Mouse (Mus musculus): ENCODE measurements around the gene 1110051M20Rik. TPM values are rescaled to one million over a fixed set of nuclear protein-coding genes. Genes with fewer than 3 reads are reported as not detected.

Gene 1110051M20Rik
- polyA plus RNA-seq, 1 experiment from 2014 or later, result 161 TPM

DNA sequence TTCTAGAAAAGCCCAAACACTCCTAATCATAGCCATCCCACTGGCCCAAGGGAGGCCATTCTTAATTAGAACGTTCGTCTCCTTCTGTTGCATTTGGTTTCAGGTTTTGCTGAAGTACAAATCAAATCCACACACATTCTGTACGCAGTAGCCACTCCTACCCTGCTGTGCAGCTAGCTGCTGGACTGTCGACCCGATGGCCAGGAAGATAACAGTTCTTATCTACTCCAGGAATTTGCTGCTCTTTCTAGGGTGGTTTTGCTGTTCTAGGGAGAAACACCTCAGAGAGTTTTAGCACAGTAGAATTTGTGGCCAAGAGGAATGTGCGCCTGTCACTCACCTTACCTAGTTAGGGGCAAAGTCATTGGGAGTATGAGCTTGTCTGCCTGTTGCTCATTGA is 156.9 kb downstream of the 1110051M20Rik start:
- no peak overlapping the region for H3K27ac ChIP-seq (replicated peaks)
- H3K9ac ChIP-seq, result no peak overlapping the region
- H3K27me3 ChIP-seq, result no peaks in the 10 kb centered on the region
- no peak overlapping the region for H3K4me3 ChIP-seq
- H3K36me3 ChIP-seq, result 0 out of 2 replicates have a peak, but pooled peaks cover 4% of the 10 kb centered on the region
- ATAC-seq (ENCODE audit: low FRiP score, low read depth), result no peak
- H3K4me2 ChIP-seq, result no peak overlapping the region
- 82% methylated on average over 6 of the region's 6 CpGs for WGBS
- H3K4me1 ChIP-seq (replicated peaks), result peaks cover 21% of the 10 kb centered on the region
- no peaks in the 10 kb centered on the region for H3K9me3 ChIP-seq

DNA sequence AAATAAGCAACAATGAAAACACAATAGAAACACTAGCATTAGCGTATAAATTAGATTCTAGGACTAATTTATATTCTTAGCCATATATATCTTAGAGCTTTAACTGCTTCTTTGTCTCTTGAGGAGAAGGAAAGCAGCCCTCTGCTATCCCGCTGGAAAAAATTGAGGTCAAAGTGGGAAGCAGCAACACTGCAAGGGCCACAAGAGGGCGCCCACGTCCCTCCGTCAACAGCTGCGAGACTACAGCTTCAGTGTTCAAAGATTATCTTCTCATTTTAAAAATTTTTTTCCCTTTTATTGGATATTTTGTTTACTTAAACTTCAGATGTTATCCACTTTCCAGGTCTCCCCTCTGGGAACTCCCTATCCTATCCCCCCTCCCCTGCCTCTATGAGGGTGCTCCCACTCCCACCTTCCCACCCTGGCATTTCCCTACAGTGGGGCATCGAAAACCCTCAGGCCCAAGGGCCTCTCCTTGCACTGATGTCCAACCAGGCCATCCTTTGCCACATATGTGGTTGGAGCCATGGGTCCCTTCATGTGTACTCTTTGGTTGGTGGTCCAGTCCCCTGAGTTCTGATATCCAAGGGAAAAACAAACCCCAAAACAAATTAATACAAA is 158.5 kb downstream of the 1110051M20Rik start:
- Histone ChIP-seq H3K27me3 (no peaks in the 10 kb centered on the region), H3K4me2 (no peak overlapping the region), H3K9ac (no peak overlapping the region), H3K4me1 (replicated peaks) (peaks cover 16% of the 10 kb centered on the region), H3K4me3 (no peak overlapping the region), H3K36me3 (0 out of 2 replicates have a peak, but pooled peaks cover 4% of the 10 kb centered on the region), H3K27ac (replicated peaks) (no peak overlapping the region), H3K9me3 (no peaks in the 10 kb centered on the region)
- 13% methylated on average over 7 of the region's 7 CpGs for WGBS
- ATAC-seq (ENCODE audit: low FRiP score, low read depth), result peak; percentile 27; the same call in 1 of the 2 replicates

DNA sequence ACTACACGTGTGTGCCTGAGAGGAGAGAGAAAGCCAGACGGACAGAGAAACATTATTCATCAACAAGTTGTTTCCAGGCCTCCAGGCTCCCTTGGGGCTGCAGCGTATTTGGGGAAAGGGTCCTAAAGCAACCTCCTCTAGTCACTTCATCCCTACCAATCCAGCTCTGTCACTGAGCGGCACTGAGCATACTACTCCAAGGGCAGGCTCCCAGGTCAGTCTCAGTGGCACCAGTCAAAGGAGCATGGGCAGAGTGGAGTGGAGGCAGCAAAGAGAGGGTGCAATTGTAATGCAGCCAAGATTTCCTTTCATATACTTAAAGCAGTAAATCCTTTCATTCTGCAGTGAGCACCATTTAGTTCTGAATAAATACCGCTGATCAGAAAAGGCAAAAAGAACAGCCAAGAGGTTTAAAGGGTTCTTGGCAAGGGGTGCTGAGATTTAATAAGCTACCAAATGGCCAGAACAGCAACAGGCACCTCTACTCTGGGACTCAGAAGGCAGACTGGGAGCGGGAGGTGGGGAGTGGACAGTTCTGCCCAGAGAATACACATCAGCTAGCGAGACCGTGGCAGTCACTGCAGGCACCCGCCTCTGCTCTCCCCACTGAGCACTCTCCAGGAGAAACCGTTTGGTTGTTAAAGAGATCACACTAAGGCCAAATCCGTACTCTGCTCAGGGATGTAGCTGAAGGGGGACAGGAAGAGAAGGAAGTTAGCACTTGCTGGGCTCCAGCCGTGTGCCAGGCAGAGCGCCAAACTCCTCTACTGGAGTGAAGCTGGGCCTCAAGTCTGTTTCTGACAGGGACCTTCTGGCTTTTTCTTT is 159.9 kb downstream of the 1110051M20Rik start:
- peak; percentile 36; the same call in 1 of the 2 replicates for ATAC-seq (ENCODE audit: low FRiP score, low read depth)
- Histone ChIP-seq H3K36me3 (0 out of 2 replicates have a peak, but pooled peaks cover 4% of the 10 kb centered on the region), H3K27ac (replicated peaks) (peak overlapping the region; percentile 61), H3K4me1 (replicated peaks) (peaks cover 15% of the 10 kb centered on the region), H3K9ac (no peak overlapping the region), H3K27me3 (no peaks in the 10 kb centered on the region), H3K4me3 (no peak overlapping the region), H3K9me3 (no peaks in the 10 kb centered on the region), H3K4me2 (no peak overlapping the region)
- WGBS, result 51% methylated on average over 13 of the region's 13 CpGs

DNA sequence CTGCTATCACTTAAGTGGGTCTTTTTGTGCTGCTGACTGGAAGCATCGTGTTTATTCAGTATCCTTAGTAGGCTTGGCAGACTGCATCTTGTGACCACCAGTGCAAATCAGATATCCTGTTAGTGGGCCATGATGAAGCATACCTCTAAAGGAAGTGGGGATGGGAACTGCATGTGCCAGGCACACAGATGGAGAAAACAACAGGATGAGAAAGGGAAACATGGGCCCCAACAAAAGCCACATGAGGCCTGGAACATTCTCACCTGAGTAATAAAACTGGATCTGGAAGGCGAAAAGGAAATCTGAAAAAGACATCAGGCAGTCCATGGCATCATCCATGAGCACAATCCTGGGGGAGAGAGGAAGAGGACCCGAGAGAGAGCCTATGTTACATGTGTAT is 160.5 kb downstream of the 1110051M20Rik start:
- Histone ChIP-seq H3K4me1 (replicated peaks) (peaks cover 15% of the 10 kb centered on the region), H3K27ac (replicated peaks) (0 out of 2 replicates have a peak overlapping the region, but pooled peaks have one; percentile 61), H3K4me2 (no peak overlapping the region), H3K4me3 (no peak overlapping the region), H3K9me3 (no peaks in the 10 kb centered on the region), H3K9ac (no peak overlapping the region), H3K36me3 (0 out of 2 replicates have a peak, but pooled peaks cover 4% of the 10 kb centered on the region), H3K27me3 (no peaks in the 10 kb centered on the region)
- ATAC-seq (ENCODE audit: low FRiP score, low read depth), result no peak
- 75% methylated on average over 3 of the region's 3 CpGs for WGBS

DNA sequence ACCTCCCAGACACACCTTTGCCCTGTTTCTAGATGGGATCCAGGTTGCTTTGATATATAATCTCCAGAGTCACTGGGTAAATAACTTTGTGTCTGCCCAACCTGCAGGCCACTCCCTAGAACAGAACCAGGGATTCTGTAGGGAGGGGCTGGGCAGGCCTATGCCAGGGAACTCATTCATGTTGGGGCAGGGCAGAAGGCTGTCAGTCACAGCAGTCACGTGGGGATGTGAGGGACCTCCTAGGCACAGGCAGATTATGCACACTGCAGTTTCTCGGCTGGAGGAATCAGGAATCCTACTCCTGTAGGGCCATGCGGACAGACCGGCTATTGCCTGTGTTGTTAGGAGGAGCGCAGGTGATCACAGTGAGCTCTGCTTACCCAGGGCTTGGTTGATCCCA is 163.1 kb downstream of the 1110051M20Rik start:
- Histone ChIP-seq H3K9me3 (no peaks in the 10 kb centered on the region), H3K4me3 (no peak overlapping the region), H3K27ac (replicated peaks) (no peak overlapping the region), H3K9ac (no peak overlapping the region), H3K36me3 (peaks cover 19% of the 10 kb centered on the region), H3K27me3 (no peaks in the 10 kb centered on the region), H3K4me1 (replicated peaks) (peaks cover 15% of the 10 kb centered on the region), H3K4me2 (no peak overlapping the region)
- 52% methylated on average over 5 of the region's 5 CpGs for WGBS
- no peak for ATAC-seq (ENCODE audit: low FRiP score, low read depth)

DNA sequence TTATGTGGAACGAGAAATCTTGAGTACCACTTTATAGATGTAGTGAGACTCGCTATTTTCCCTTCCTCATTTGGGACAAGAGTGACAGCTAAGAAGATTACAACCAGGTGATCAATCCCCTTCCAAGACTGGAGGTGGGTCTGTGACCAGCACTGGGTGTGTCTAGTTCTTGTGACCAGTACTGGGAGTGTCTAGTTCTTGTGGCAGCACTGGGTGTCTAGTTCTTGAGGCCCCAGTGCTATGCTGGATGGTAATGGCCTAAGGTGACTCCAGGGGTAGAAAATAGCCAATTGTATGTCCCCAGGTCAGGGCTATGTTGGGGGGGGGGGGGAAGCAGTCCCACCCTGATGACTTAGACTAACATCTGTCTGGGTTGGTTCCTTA is 165.1 kb downstream of the 1110051M20Rik start:
- peaks cover 7% of the 10 kb centered on the region for H3K4me1 ChIP-seq (replicated peaks)
- peak; percentile 38; the same call in 1 of the 2 replicates for ATAC-seq (ENCODE audit: low FRiP score, low read depth)
- no peak overlapping the region for H3K4me3 ChIP-seq
- H3K4me2 ChIP-seq, result no peak overlapping the region
- 80% methylated on average over 2 of the region's 2 CpGs for WGBS
- no peak overlapping the region for H3K27ac ChIP-seq (replicated peaks)
- H3K9me3 ChIP-seq, result no peaks in the 10 kb centered on the region
- H3K27me3 ChIP-seq, result no peaks in the 10 kb centered on the region
- H3K36me3 ChIP-seq, result peaks cover 34% of the 10 kb centered on the region
- no peak overlapping the region for H3K9ac ChIP-seq

DNA sequence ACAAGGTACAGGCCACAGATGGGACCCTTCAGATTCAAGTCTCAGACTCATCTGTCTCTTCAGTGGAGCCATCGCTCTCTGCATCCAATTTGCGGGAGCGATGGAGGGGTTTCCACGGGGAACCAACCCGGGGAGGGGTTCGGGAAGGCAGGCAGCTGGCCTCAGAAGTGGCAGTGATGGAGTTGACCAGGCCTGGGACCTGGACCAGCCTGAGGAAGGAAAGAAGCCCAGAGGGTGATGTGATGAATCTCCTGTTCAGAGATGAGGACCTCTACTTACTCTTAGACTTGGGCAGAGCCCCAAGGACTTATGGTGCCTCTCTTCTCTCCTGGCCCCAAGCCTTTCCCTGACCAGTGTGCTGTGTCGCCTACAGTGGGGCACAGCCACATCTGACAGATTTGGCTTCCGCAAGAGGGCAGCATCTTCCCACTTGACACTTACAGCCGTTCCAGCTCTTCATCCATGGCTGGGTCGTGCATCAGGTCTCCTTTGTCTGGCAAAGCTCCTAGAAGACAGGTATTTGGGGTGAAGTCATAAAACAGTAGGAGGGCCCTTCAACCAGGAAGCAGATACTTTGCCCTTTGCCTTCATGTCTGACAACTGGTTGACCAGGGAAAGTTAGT is 165.6 kb downstream of the 1110051M20Rik start:
- Histone ChIP-seq H3K9ac (no peak overlapping the region), H3K9me3 (no peaks in the 10 kb centered on the region), H3K27ac (replicated peaks) (peak overlapping the region; percentile 20; the same call in 1 of the 2 replicates), H3K4me3 (no peak overlapping the region), H3K27me3 (no peaks in the 10 kb centered on the region), H3K4me2 (no peak overlapping the region), H3K36me3 (peaks cover 39% of the 10 kb centered on the region), H3K4me1 (replicated peaks) (peaks cover 2% of the 10 kb centered on the region)
- WGBS, result 39% methylated on average over 10 of the region's 10 CpGs
- ATAC-seq (ENCODE audit: low FRiP score, low read depth), result peak; percentile 80

DNA sequence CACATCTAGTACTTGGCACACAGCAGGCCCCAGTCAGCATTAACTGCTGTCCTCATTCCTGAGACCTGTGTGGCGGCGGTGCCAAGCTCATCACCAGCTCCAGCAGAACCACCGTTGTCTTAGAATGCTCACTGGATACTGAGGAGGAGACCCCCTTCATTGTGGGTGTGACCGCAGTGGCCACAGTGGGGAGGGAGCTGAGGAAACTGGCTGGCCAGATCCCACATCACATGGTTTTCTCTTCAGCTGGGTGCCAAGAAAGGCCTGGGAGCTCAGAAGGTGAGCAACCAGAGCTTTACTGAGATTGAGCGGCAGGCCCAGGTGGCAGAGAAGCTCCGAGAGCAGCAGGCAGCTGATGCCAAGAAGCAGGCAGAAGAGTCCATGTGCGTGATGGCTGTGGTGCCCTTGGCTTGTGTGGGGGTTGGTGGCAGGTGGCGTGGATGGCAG is 174.8 kb downstream of the 1110051M20Rik start:
- no peak overlapping the region for H3K9ac ChIP-seq
- ATAC-seq (ENCODE audit: low FRiP score, low read depth), result no peak
- no peaks in the 10 kb centered on the region for H3K9me3 ChIP-seq
- peaks cover 12% of the 10 kb centered on the region for H3K4me1 ChIP-seq (replicated peaks)
- no peak overlapping the region for H3K4me3 ChIP-seq
- peaks cover 64% of the 10 kb centered on the region for H3K36me3 ChIP-seq
- WGBS, result 93% methylated on average over 8 of the region's 8 CpGs
- no peaks in the 10 kb centered on the region for H3K27me3 ChIP-seq
- no peak overlapping the region for H3K27ac ChIP-seq (replicated peaks)
- H3K4me2 ChIP-seq, result no peak overlapping the region

DNA sequence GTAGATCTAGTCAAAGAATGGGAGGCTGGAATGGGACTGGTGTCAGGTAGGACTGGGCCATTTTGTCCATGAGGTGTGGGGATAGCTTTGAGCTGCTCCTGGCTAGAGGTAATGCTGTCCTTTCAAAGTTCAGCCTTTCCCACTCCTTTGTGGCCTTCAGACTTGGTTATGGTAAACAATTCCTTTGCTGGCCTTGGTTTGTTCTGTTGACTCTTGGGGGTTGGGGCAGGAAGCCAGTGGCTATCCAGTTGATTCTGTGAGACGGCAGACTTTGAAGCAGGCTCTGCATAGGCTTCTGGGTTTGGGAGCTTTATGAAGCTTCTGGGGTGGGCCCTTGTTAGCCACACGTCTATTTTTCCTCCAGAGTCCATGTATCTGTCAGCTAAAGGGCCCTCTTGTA is 175.8 kb downstream of the 1110051M20Rik start:
- Histone ChIP-seq H3K36me3 (peaks cover 55% of the 10 kb centered on the region), H3K9me3 (no peaks in the 10 kb centered on the region), H3K4me1 (replicated peaks) (peaks cover 19% of the 10 kb centered on the region), H3K9ac (no peak overlapping the region), H3K4me3 (no peak overlapping the region), H3K27ac (replicated peaks) (no peak overlapping the region), H3K27me3 (no peaks in the 10 kb centered on the region), H3K4me2 (no peak overlapping the region)
- no peak for ATAC-seq (ENCODE audit: low FRiP score, low read depth)
- WGBS, result 82% methylated on average over 2 of the region's 2 CpGs

DNA sequence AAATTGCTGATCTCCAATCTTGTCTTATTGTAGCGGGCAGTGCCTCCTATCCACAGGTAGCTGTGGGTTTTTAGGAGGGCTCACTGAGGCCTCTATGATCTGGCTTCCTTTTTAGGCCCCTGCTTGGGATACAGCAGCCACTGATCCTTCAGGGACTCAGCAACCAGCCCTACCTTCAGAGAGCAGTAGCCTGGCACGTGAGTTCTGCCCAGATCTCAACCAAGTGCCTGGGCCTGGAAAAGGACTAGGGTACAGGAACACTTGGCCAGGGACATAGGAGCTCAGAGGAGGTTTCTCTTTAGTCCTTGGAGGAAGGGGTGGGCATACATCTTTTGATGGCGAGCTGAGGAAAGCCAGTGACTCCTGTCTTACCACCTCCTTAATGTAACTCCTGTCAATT is 176.5 kb downstream of the 1110051M20Rik start:
- Histone ChIP-seq H3K4me3 (no peak overlapping the region), H3K27me3 (no peaks in the 10 kb centered on the region), H3K4me2 (no peak overlapping the region), H3K27ac (replicated peaks) (no peak overlapping the region), H3K9me3 (no peaks in the 10 kb centered on the region), H3K36me3 (peaks cover 49% of the 10 kb centered on the region), H3K9ac (no peak overlapping the region), H3K4me1 (replicated peaks) (peaks cover 19% of the 10 kb centered on the region)
- ATAC-seq (ENCODE audit: low FRiP score, low read depth), result no peak
- WGBS, result 92% methylated on average over 3 of the region's 3 CpGs

DNA sequence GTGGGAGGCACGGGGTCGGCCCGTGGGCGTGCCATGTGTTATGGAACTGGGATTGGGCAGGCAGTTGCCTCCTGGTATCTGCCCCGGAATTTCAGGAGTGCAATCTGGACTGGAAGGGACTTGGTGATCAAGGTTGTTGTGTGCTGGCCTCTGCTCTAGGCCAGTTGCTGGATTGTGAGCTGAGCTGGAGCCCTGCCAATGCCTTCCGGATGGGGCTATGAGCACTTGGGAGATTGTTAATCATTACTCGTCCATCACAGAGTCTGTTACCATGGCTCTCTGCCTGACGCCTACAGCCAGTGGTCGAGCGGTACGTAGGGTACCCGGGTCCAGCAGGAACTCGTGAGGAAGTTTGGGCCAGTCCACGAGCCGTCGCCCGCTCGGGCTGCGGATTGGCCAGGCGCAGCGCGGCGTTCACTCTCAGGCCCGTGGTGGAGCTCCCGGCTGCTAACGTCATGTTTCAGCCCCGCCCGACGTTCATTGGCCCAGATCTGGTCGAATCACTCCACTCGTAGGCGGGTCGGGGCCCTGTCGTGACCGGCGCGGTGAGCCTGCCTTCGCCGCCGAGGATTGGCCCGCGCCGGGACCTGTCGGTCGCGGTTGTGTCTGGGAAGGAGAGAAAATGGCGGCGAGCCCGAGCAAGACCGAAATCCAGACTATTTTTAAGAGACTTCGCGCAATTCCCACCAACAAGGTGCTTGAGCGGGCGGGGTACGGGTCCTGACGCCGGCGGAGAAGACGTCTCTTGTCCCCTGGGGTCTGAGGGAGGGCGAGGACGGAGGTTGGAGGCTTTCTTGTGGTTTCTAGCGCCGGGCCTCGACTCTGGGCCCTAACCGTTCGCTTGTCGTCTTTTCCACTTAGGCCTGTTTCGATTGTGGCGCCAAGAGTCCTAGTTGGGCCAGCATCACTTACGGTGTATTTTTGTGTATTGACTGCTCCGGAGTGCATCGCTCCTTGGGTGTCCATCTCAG is 179.5 kb downstream of the 1110051M20Rik start, which contains the start of gene Arfgap2:
Gene Arfgap2 (plus strand): TSS at position 264 of the 971 bp plus-strand sequence.
- 1% methylated on average over 71 of the region's 72 CpGs for WGBS
- H3K36me3 ChIP-seq, result peaks cover 29% of the 10 kb centered on the region
- peak within 1 kb of the TSS; percentile 63 for H3K4me3 ChIP-seq
- H3K4me1 ChIP-seq (replicated peaks), result peaks cover 19% of the 10 kb centered on the region
- no peaks in the 10 kb centered on the region for H3K9me3 ChIP-seq
- peak within 1 kb of the TSS; percentile 60 for H3K9ac ChIP-seq
- peak within 1 kb of the TSS; percentile 87 for H3K27ac ChIP-seq (replicated peaks)
- peak within 1 kb of the TSS; percentile 77 for H3K4me2 ChIP-seq
- peak; percentile 99 for ATAC-seq (ENCODE audit: low FRiP score, low read depth)
- no peaks in the 10 kb centered on the region for H3K27me3 ChIP-seq

Measured in hindbrain, embryonic 15.5 days (tissue).